Mouse (Mus musculus): ENCODE measurements at regions not wholly inside any gene's neighbourhood (a gene's known extent, or its start where the extent isn't known, plus 50 kb on each side); places are given as distances from the start of the nearest gene placed in this dataset.
A peak's percentile ranks its signal among the peaks of the same experiment; 100 is the strongest.
"Not testable (repeated sequence)": the region's sequence is repeated elsewhere in the genome, so short reads cannot be mapped to it uniquely, and the experiment has no call there.

DNA sequence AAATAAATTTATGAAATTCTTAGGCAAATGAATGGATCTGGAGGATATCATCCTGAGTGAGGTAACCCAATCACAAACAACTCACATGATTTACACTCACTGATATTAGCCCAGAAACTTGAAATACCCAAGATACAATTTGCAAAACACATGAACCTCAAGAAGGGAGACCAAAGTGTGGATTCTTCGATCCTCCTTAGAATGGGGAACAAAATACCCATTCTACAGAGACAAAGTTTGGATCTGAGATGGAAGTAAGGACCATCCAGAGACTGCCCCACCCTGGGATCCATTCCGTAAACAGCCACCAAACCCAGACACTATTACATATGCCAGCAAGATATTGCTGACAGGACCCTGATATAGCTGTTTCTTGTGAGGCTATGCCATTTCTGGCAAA lies 971.2 kb downstream of the Agbl1 start:
- DNase-seq, result not testable (repeated sequence)

GRCm38 (mm10) chr7:77205604-77206003 lies 975.9 kb downstream of the Agbl1 start:
- no peak for DNase-seq

GRCm38 (mm10) chr7:77249391-77249790 lies 1019.7 kb downstream of the Agbl1 start:
- DNase-seq, result no peak

GRCm38 (mm10) chr7:77287657-77288056 lies 1058.0 kb downstream of the Agbl1 start:
- DNase-seq, result no peak

GRCm38 (mm10) chr7:77294984-77295642 lies 1065.4 kb downstream of the Agbl1 start:
- DNase-seq, result no peak

GRCm38 (mm10) chr7:77303227-77303626 lies 1073.5 kb downstream of the Agbl1 start:
- no peak for DNase-seq

DNA sequence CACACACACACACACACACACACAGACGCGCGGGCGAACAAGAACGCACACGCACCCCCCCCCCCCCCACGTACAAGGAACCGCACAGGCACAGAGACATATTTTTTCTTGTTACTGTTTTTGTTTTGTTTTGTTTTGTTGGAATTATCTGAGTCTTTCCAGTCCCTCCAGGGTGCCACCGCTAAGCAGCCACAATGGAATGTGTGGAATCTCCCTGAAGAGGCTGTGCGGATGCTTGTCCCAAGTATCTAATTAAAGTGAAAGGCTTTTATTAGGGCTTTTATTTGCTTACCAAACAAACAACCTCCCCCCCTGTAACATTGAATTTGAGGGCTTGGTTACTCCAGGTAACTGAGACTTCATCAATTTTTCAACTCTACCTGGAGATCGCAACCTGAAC lies 1074.2 kb downstream of the Agbl1 start:
- no peak for DNase-seq

DNA sequence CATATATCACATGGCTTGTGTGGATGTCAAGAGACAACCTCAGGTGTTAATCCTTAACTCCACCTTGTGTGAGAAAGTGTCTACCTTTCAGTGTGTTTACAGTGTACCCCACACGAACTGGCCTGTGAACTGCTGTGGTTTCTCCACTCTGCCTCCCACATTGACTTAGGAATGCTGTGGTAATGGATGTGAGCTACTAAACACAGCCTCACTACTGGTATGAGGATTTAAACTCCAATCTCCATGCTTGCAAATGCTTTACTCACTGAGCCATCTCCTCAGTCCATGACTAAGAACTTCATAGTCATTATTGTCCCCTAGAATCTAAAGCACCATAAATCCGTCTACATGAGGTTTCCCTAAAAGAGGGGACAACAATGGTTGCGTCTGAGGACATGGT lies 1075.8 kb downstream of the Agbl1 start:
- no peak for DNase-seq

- DNase-seq, result no peak
These were observed 1082.0 kb downstream of the Agbl1 start for GRCm38 (mm10) chr7:77311661-77312060.

DNA sequence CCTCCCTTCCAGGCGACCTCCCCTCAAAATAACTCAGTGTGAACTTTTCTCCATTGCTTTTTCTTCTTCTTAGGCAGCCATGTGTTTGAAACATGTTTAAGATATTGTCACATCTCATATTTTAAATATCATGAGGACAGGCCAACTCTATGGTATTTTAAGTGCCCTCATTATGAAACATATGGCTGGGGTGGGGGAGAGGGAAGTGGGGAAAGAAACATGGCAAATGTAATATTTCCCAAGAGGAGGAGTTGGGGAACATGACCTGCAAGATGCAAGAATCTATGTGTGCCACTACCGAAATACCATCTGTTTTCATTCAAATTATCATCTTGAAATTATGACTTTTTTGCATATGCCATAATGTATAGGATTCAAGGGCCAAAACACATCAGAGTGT lies 1095.5 kb downstream of the Agbl1 start:
- no peak for DNase-seq

DNA sequence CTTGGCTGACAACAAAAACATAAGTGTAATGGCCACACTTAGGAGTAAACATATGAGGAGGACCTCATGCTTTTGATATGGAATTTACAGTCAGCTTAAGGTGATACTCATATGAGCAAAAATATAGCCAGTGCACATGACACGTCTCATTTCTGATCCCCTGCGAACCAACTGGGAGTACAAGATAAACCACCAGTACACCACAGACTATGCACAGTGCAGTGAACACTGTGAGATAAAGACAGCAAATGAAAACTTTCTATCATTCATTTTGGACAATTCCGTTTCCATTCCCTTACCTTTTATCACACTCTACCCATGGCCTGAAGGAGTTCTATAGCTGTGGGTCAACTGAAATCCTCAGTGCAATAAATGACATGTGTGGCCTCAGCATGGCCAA lies 1097.1 kb downstream of the Agbl1 start:
- DNase-seq, result no peak

GRCm38 (mm10) chr7:77327516-77327915 lies 1097.8 kb downstream of the Agbl1 start:
- DNase-seq, result no peak

DNA sequence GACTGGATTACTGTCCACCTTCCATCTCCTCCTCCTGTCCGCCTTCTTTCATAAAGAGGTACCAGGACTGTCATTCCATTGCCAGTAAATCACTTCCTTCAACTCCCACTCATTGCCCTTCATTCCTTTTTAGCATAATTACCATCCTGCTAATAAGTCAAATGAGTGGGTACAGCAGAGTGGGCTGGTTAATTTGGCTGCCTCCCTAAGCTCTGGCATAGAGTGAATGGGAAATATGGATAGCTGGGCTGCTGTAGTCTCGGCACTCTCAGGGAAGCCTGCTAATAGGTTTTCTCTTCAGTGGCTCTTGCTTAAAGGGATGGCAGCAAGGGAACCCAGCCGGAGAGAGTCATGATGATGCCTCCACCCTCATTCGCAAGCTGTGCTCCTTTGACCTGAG lies 1108.9 kb downstream of the Agbl1 start:
- peak; percentile 21 to 22 for DNase-seq

Measured in layer of hippocampus, postnatal 36 days (tissue).